ENCODE assay signal across 11 mouse cellular contexts in genomic region chr17:85458075-85458474, GRCm38 (mm10).
DNase-seq lines count a peak whose midpoint lies in the region; ATAC-seq and TF ChIP-seq lines count a peak whose summit lies in the region.
"Had no signal": no experiment of that assay in that cellular context is flagged by ENCODE, and none has a peak within 500 bp of the region (broad histone marks: within the 10 kb centered on the region; RNA-seq: fewer than 3 reads in every experiment).

No protein-coding gene starts in this region.

- no peak for ATAC-seq in kidney, postnatal 0 days (replicated peaks; ENCODE audit: low FRiP score, low read depth)
- ATAC-seq in megakaryocyte progenitor cell, adult 5-6 weeks (replicated peaks; ENCODE audit: poor library complexity): peak; percentile 90
- no peak for ATAC-seq in cerebellum, adult (ENCODE audit: insufficient number of reproducible peaks, low FRiP score, low TSS enrichment)
- ATAC-seq: inflammation-experienced regulatory T-cells, adult 6 months had no signal

- no peak overlapping the region for H3K4me2 ChIP-seq in kidney, postnatal 0 days (ENCODE audit: low read length)
- H3K4me2 ChIP-seq: embryonic facial prominence, embryonic 12.5 days had no signal

- no peak overlapping the region for H3K9ac ChIP-seq in kidney, postnatal 0 days (ENCODE audit: low read depth, low read length)
- H3K9ac ChIP-seq: embryonic facial prominence, embryonic 12.5 days had no signal

- peaks cover 88% of the 10 kb centered on the region for H3K27me3 ChIP-seq in kidney, postnatal 0 days (ENCODE audit: insufficient read depth, low read length)
- H3K27me3 ChIP-seq in forebrain, embryonic 10.5 days (ENCODE audit: poor library complexity, severe bottlenecking): peaks cover 98% of the 10 kb centered on the region

- DNase-seq in kidney, postnatal 0 days (ENCODE audit: low spot score): peak; percentile 53
- DNase-seq in kidney, adult 9 months: no peak
- DNase-seq in forebrain, embryonic 10.5 days (ENCODE audit: extremely low spot score, low spot score): peak; percentile 73
- no peak for DNase-seq in right cerebral cortex, adult 18-20 months
- no peak for DNase-seq in spleen, postnatal 14 days (ENCODE audit: low spot score in 2 of 2)

- TF ChIP-seq CTCF in kidney, postnatal 0 days (IDR thresholded peaks at IDR 0.05; ENCODE audit: low read depth): no peak

- no peak overlapping the region for H3K27ac ChIP-seq in kidney, postnatal 0 days
- no peak overlapping the region for H3K27ac ChIP-seq in brown adipose tissue, adult 24 weeks (replicated peaks; ENCODE audit: low read depth, low read length)
- no peak overlapping the region; the same call in 1 of the 2 replicates for H3K27ac ChIP-seq in forebrain, embryonic 10.5 days
- H3K27ac ChIP-seq: embryonic facial prominence, embryonic 12.5 days; macrophage had no signal

- no peaks in the 10 kb centered on the region for H3K9me3 ChIP-seq in kidney, postnatal 0 days (replicated peaks; ENCODE audit: low read length)
- no peaks in the 10 kb centered on the region for H3K9me3 ChIP-seq in forebrain, embryonic 10.5 days
- H3K9me3 ChIP-seq: embryonic facial prominence, embryonic 12.5 days had no signal

- H3K4me3 ChIP-seq in kidney, postnatal 0 days (replicated peaks; ENCODE audit: low read depth, low read length): no peak overlapping the region
- H3K4me3 ChIP-seq in brown adipose tissue, adult 24 weeks (ENCODE audit: insufficient read depth, low read depth, low read length): peak overlapping the region; percentile 25
- peak overlapping the region; percentile 37 for H3K4me3 ChIP-seq in forebrain, embryonic 10.5 days
- H3K4me3 ChIP-seq: embryonic facial prominence, embryonic 12.5 days had no signal

- no peaks in the 10 kb centered on the region for H3K36me3 ChIP-seq in kidney, postnatal 0 days (ENCODE audit: insufficient read depth, low read length)
- no peaks in the 10 kb centered on the region for H3K36me3 ChIP-seq in forebrain, embryonic 10.5 days (replicated peaks)
- H3K36me3 ChIP-seq: embryonic facial prominence, embryonic 12.5 days had no signal

- WGBS in kidney, postnatal 0 days: 2% methylated on average over 14 of the region's 14 CpGs
- WGBS in forebrain, embryonic 10.5 days: under 1% methylated on average over 14 of the region's 14 CpGs

- H3K4me1 ChIP-seq in kidney, postnatal 0 days (replicated peaks; ENCODE audit: insufficient read depth, low read length): no peaks in the 10 kb centered on the region
- no peaks in the 10 kb centered on the region; the same call in 1 of the 2 replicates for H3K4me1 ChIP-seq in brown adipose tissue, adult 24 weeks (ENCODE audit: control insufficient read depth, insufficient read depth, insufficient read length, low read length)
- H3K4me1 ChIP-seq in forebrain, embryonic 10.5 days: peaks cover 77% of the 10 kb centered on the region
- H3K4me1 ChIP-seq: embryonic facial prominence, embryonic 12.5 days had no signal

Comparison
In these comparisons a context has a peak if more than half of its experiments do, and no peak if none do; other contexts are left out.
1. DNase-seq: peak in kidney, postnatal 0 days (single experiment) and forebrain, embryonic 10.5 days (single experiment); none in kidney, adult 9 months (single experiment), right cerebral cortex, adult 18-20 months (single experiment) and spleen, postnatal 14 days (0 of 2).